Mouse (Mus musculus) kidney, postnatal 0 days (tissue): ENCODE results near the gene Arhgap8. TPM values are rescaled to one million over a fixed set of nuclear protein-coding genes. Genes with fewer than 3 reads are reported as not detected.

Experiments
- ATAC-seq: fragments of 200-750 bp; cut with Nextera tagmentation; replicated peaks from 2 replicates; pipeline ENCODE4 v1.8.0; 2017; ENCODE audit warnings: low read depth, moderate number of reproducible peaks, moderate TSS enrichment, moderate library complexity; ENCODE audit not compliant: low FRiP score
- DNase-seq: peaks from one replicate; pipeline ENCODE4 v3.0.0-alpha.2; 2016; ENCODE audit warnings: low spot score
- H3K27ac ChIP-seq: fragments of 300-500 bp; sonication (generic); 2 replicates; pipeline ENCODE4 v1.5.1; 2014; ENCODE audit warnings: mild to moderate bottlenecking
- H3K27me3 ChIP-seq: fragments of 300-500 bp; sonication (generic); 2 replicates; pipeline ENCODE4 v1.6.1; 2014; ENCODE audit warnings: low read length, mixed read lengths; ENCODE audit not compliant: insufficient read depth
- H3K36me3 ChIP-seq: fragments of 300-500 bp; sonication (generic); 2 replicates; pipeline ENCODE4 v1.6.1; 2014; ENCODE audit warnings: low read length, mixed read lengths; ENCODE audit not compliant: insufficient read depth
- H3K4me1 ChIP-seq: fragments of 300-500 bp; sonication (generic); replicated peaks from 2 replicates; pipeline ENCODE4 v1.6.1; 2014; ENCODE audit warnings: antibody characterized with exemption, low read length, mixed read lengths; ENCODE audit not compliant: insufficient read depth
- H3K4me2 ChIP-seq: fragments of 300-500 bp; sonication (generic); 2 replicates; pipeline ENCODE4 v1.6.1; 2014; ENCODE audit warnings: mild to moderate bottlenecking, low read length, moderate library complexity, mixed read lengths
- H3K4me3 ChIP-seq: fragments of 300-500 bp; sonication (generic); replicated peaks from 2 replicates; pipeline ENCODE4 v1.5.1; 2014; ENCODE audit warnings: low read depth, low read length
- H3K9ac ChIP-seq: fragments of 300-500 bp; sonication (generic); 2 replicates; pipeline ENCODE4 v1.6.1; 2014; ENCODE audit warnings: low read depth, low read length
- H3K9me3 ChIP-seq: fragments of 300-500 bp; sonication (generic); replicated peaks from 2 replicates; pipeline ENCODE4 v1.6.1; 2016; ENCODE audit warnings: low read length, inconsistent platforms, mixed read lengths
- CTCF ChIP-seq: IDR thresholded peaks from 2 replicates; pipeline ENCODE4 v1.5.1; 2016; ENCODE audit warnings: antibody characterized with exemption, low read depth, mild to moderate bottlenecking, moderate library complexity
- WGBS: fragments of 180-500 bp; shearing (Covaris S2); extraction: QIAGEN DNeasy Blood & Tissue Kit; methylation state at CpG from one replicate; pipeline ENCODE4 v1.1.7; 2014; 5-methylcytosine and 5-hydroxymethylcytosine counted together
- polyA plus RNA-seq: library from polyadenylated mRNA; unstranded; fragments of >200 nt; fragmentation: Nextera tagmentation; extraction: Ambion mirVana; gene quantifications from 2 replicates; pipeline ENCODE4 v1.2.1, GENCODE M21; 2015

Arhgap8 gene
- polyA plus RNA-seq, 1 experiment from 2014 or later: 13.9 TPM

- no peak for DNase-seq
- H3K4me1 ChIP-seq: no peaks in the 10 kb centered on the region
- no peak overlapping the region for H3K4me3 ChIP-seq
- no peaks in the 10 kb centered on the region for H3K9me3 ChIP-seq
- no peak for TF ChIP-seq CTCF
- no peak for ATAC-seq
- no peaks in the 10 kb centered on the region for H3K27me3 ChIP-seq
- no peak overlapping the region for H3K9ac ChIP-seq
- H3K36me3 ChIP-seq: no peaks in the 10 kb centered on the region
- no peak overlapping the region for H3K4me2 ChIP-seq
- WGBS: 87% methylated on average over 7 of the region's 7 CpGs
- H3K27ac ChIP-seq: no peak overlapping the region
Measured at GRCm38 (mm10) chr15:84738246-84738645, 18.4 kb downstream of the Arhgap8 start.

GRCm38 (mm10) chr15:84741573-84741972 lies 21.7 kb downstream of the Arhgap8 start:
- Histone ChIP-seq H3K4me2 (no peak overlapping the region), H3K4me1 (no peaks in the 10 kb centered on the region), H3K9me3 (no peaks in the 10 kb centered on the region), H3K9ac (no peak overlapping the region), H3K27me3 (no peaks in the 10 kb centered on the region), H3K36me3 (no peaks in the 10 kb centered on the region), H3K4me3 (no peak overlapping the region), H3K27ac (no peak overlapping the region)
- ATAC-seq (no peak), DNase-seq (no peak)
- peak; percentile 55 for TF ChIP-seq CTCF
- 74% methylated on average over 3 of the region's 3 CpGs for WGBS

- no peak for TF ChIP-seq CTCF
- Histone ChIP-seq H3K9ac (no peak overlapping the region), H3K4me3 (no peak overlapping the region), H3K36me3 (no peaks in the 10 kb centered on the region), H3K27ac (no peak overlapping the region), H3K27me3 (no peaks in the 10 kb centered on the region), H3K4me1 (no peaks in the 10 kb centered on the region), H3K9me3 (no peaks in the 10 kb centered on the region), H3K4me2 (no peak overlapping the region)
- peak; percentile 26 for DNase-seq
- WGBS: 14% methylated on average over 3 of the region's 3 CpGs
- no peak for ATAC-seq
Measured at GRCm38 (mm10) chr15:84743347-84743746, 23.5 kb downstream of the Arhgap8 start.

- H3K9ac ChIP-seq: no peak overlapping the region
- ATAC-seq (peak; percentile 43; the same call in 1 of the 2 replicates), DNase-seq (no peak)
- no peak overlapping the region for H3K4me3 ChIP-seq
- H3K9me3 ChIP-seq: no peaks in the 10 kb centered on the region
- TF ChIP-seq CTCF: no peak
- no peaks in the 10 kb centered on the region for H3K36me3 ChIP-seq
- no peak overlapping the region for H3K27ac ChIP-seq
- H3K27me3 ChIP-seq: no peaks in the 10 kb centered on the region
- no peaks in the 10 kb centered on the region for H3K4me1 ChIP-seq
- WGBS: 17% methylated on average over 2 of the region's 2 CpGs
- no peak overlapping the region for H3K4me2 ChIP-seq
Measured at GRCm38 (mm10) chr15:84744308-84744707, 24.5 kb downstream of the Arhgap8 start.

GRCm38 (mm10) chr15:84745831-84746230 lies 26.0 kb downstream of the Arhgap8 start:
- Histone ChIP-seq H3K4me1 (no peaks in the 10 kb centered on the region), H3K9ac (no peak overlapping the region), H3K36me3 (no peaks in the 10 kb centered on the region), H3K27me3 (no peaks in the 10 kb centered on the region), H3K4me3 (no peak overlapping the region), H3K27ac (no peak overlapping the region), H3K9me3 (no peaks in the 10 kb centered on the region), H3K4me2 (no peak overlapping the region)
- no peak for TF ChIP-seq CTCF
- ATAC-seq (no peak), DNase-seq (no peak)
- 84% methylated on average over 4 of the region's 4 CpGs for WGBS

- ATAC-seq: peak; percentile 69
- WGBS: 30% methylated on average over 3 of the region's 3 CpGs
Measured at GRCm38 (mm10) chr15:84754987-84755386, 35.1 kb downstream of the Arhgap8 start.

GRCm38 (mm10) chr15:84756426-84756825 lies 36.6 kb downstream of the Arhgap8 start:
- Histone ChIP-seq H3K4me3 (no peak overlapping the region), H3K27me3 (no peaks in the 10 kb centered on the region), H3K4me1 (no peaks in the 10 kb centered on the region), H3K36me3 (no peaks in the 10 kb centered on the region), H3K9me3 (no peaks in the 10 kb centered on the region), H3K27ac (no peak overlapping the region), H3K9ac (peak overlapping the region; percentile 28; the same call in 1 of the 2 replicates), H3K4me2 (peak overlapping the region; percentile 48)
- no peak for TF ChIP-seq CTCF
- peak; percentile 51 for DNase-seq
- WGBS: 4% methylated on average over 22 of the region's 22 CpGs
- ATAC-seq: no peak

More at GRCm38 (mm10) chr15:84754987-84755386, 35.1 kb downstream of the Arhgap8 start:
- Histone ChIP-seq H3K4me2 (no peak overlapping the region), H3K9me3 (no peaks in the 10 kb centered on the region), H3K36me3 (no peaks in the 10 kb centered on the region), H3K27me3 (no peaks in the 10 kb centered on the region), H3K9ac (no peak overlapping the region), H3K27ac (no peak overlapping the region), H3K4me1 (no peaks in the 10 kb centered on the region), H3K4me3 (no peak overlapping the region)
- DNase-seq: peak; percentile 80
- peak; percentile 94 for TF ChIP-seq CTCF
